Comparison of ENCODE assay signal across 25 mouse cellular contexts in the genomic region with DNA sequence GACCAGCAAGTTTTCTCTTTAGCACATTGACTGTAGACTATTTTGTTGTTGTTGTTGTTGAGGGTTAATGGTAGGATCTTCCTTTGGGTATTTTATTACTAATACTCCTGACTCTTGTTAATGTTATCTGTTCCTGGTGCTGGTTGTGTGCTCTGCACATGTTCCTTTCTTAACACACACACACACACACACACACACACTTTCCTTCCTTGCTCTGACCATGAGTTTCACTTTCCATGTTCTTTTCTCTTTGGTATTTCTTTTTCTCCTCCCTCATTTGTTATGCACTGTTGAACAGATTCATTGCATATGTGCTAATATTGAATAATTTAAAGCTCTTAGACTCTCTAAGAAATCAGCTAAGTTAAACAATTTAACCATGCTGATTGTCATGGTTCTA.
"Had no signal": no experiment of that assay in that cellular context is flagged by ENCODE, and none has a peak within 500 bp of the region (broad histone marks: within the 10 kb centered on the region; RNA-seq: fewer than 3 reads in every experiment).

No protein-coding gene starts in this region.

- H3K27ac ChIP-seq: embryonic facial prominence, embryonic 10.5 days; embryonic facial prominence, embryonic 12.5 days; embryonic facial prominence, embryonic 13.5 days; embryonic facial prominence, embryonic 15.5 days; forebrain, embryonic 10.5 days; forebrain, embryonic 12.5 days; forebrain, embryonic 13.5 days; forebrain, embryonic 15.5 days; gastrocnemius, adult 2 months; heart, adult 2 months; heart, embryonic 10.5 days had no signal

- DNase-seq: cerebellum, adult 9-10 months; cerebellum, adult 9-11 months; cerebellum, postnatal 10 days; cerebellum, postnatal 14 days; cerebellum, postnatal 25 days; cerebellum, postnatal 36 days; embryo, embryonic 11 days; forebrain, postnatal 0 days; gastrocnemius, adult 2 months; gastrocnemius, postnatal 10 days; gastrocnemius, postnatal 14 days; gastrocnemius, postnatal 25 days; gastrocnemius, postnatal 36 days; heart, adult 11 months; heart, adult 2 months had no signal

- H3K36me3 ChIP-seq: embryonic facial prominence, embryonic 10.5 days; embryonic facial prominence, embryonic 12.5 days; embryonic facial prominence, embryonic 13.5 days; embryonic facial prominence, embryonic 15.5 days; forebrain, embryonic 10.5 days; forebrain, embryonic 12.5 days; forebrain, embryonic 15.5 days; heart, embryonic 10.5 days had no signal

- H3K4me1 ChIP-seq: embryonic facial prominence, embryonic 10.5 days; embryonic facial prominence, embryonic 12.5 days; embryonic facial prominence, embryonic 13.5 days; embryonic facial prominence, embryonic 15.5 days; forebrain, embryonic 10.5 days; forebrain, embryonic 12.5 days; forebrain, embryonic 13.5 days had no signal

- H3K27me3 ChIP-seq: embryonic facial prominence, embryonic 12.5 days; embryonic facial prominence, embryonic 13.5 days; embryonic facial prominence, embryonic 15.5 days; forebrain, embryonic 12.5 days; forebrain, embryonic 13.5 days; forebrain, embryonic 15.5 days had no signal

- H3K9ac ChIP-seq: embryonic facial prominence, embryonic 12.5 days; embryonic facial prominence, embryonic 13.5 days; embryonic facial prominence, embryonic 15.5 days; forebrain, embryonic 12.5 days; forebrain, embryonic 13.5 days; forebrain, embryonic 15.5 days; forebrain, postnatal 0 days had no signal

- H3K4me3 ChIP-seq: embryonic facial prominence, embryonic 10.5 days; embryonic facial prominence, embryonic 12.5 days; embryonic facial prominence, embryonic 13.5 days; embryonic facial prominence, embryonic 15.5 days; erythroblast, embryonic 14.5 days; forebrain, embryonic 10.5 days; forebrain, embryonic 12.5 days; forebrain, embryonic 13.5 days; forebrain, embryonic 15.5 days; gastrocnemius, adult 2 months; heart, adult 2 months; heart, embryonic 10.5 days had no signal

- H3K9me3 ChIP-seq: embryonic facial prominence, embryonic 10.5 days; embryonic facial prominence, embryonic 12.5 days; embryonic facial prominence, embryonic 13.5 days; embryonic facial prominence, embryonic 15.5 days; forebrain, embryonic 10.5 days; forebrain, embryonic 12.5 days; forebrain, embryonic 13.5 days; forebrain, embryonic 15.5 days; heart, embryonic 10.5 days had no signal

- H3K4me2 ChIP-seq: embryonic facial prominence, embryonic 12.5 days; embryonic facial prominence, embryonic 13.5 days; embryonic facial prominence, embryonic 15.5 days; forebrain, embryonic 12.5 days; forebrain, embryonic 13.5 days; forebrain, embryonic 15.5 days had no signal
